Mouse (Mus musculus) ES-Bruce4 (cell line): Measurements from ENCODE around the gene Atg10.

Source experiments
- CTCF ChIP-seq: IDR thresholded peaks from one replicate; pipeline ENCODE4 v1.8.1; 2011; ENCODE audit warnings: low read depth, low read length
- EP300 ChIP-seq: IDR thresholded peaks from 2 replicates; pipeline ENCODE4 v1.6.1; 2011; ENCODE audit warnings: low read depth, low read length; ENCODE audit not compliant: insufficient read depth
- POLR2A ChIP-seq: IDR thresholded peaks from one replicate; pipeline ENCODE4 v1.8.1; 2011; ENCODE audit warnings: low read length; ENCODE audit not compliant: insufficient read depth

GRCm38 (mm10) chr13:91156949-91157348, 66.8 kb downstream of the Atg10 start:
- TF ChIP-seq POLR2A (no peak), CTCF (no peak), EP300 (no peak)
